Mouse (Mus musculus) retina, embryonic 14.5 days (tissue): ENCODE results near the gene A930033H14Rik.

ENCODE experiments used
- DNase-seq: peaks from one replicate; pipeline ENCODE4 v3.0.0-alpha.2; 2015; ENCODE audit warnings: low spot score

A930033H14Rik gene

GRCm38 (mm10) chr10:69193721-69194120 is 19.2 kb downstream of the A930033H14Rik start:
- no peak for DNase-seq

- no peak for DNase-seq
Observed at GRCm38 (mm10) chr10:69192266-69192665, 20.6 kb downstream of the A930033H14Rik start.

GRCm38 (mm10) chr10:69190434-69191160 is 22.3 kb downstream of the A930033H14Rik start:
- DNase-seq, result no peak

GRCm38 (mm10) chr10:69187773-69188443 is 25.0 kb downstream of the A930033H14Rik start:
- no peak for DNase-seq

- DNase-seq, result peak; percentile 87
Observed at GRCm38 (mm10) chr10:69185894-69186893, 26.7 kb downstream of the A930033H14Rik start.

- DNase-seq, result no peak
Observed at GRCm38 (mm10) chr10:69185431-69185830, 27.5 kb downstream of the A930033H14Rik start.

- DNase-seq, result no peak
Observed at GRCm38 (mm10) chr10:69184903-69185302, 28.0 kb downstream of the A930033H14Rik start.

- DNase-seq, result no peak
Observed at GRCm38 (mm10) chr10:69180997-69181396, 31.9 kb downstream of the A930033H14Rik start.

GRCm38 (mm10) chr10:69179341-69179740 is 33.6 kb downstream of the A930033H14Rik start:
- DNase-seq, result no peak

- no peak for DNase-seq
Observed at GRCm38 (mm10) chr10:69176116-69176515, 36.8 kb downstream of the A930033H14Rik start.

- no peak for DNase-seq
Observed at GRCm38 (mm10) chr10:69172412-69172811, 40.5 kb downstream of the A930033H14Rik start.

GRCm38 (mm10) chr10:69166514-69166913 is 46.4 kb downstream of the A930033H14Rik start:
- DNase-seq, result no peak

- no peak for DNase-seq
Observed at GRCm38 (mm10) chr10:69165847-69166246, 47.1 kb downstream of the A930033H14Rik start.

GRCm38 (mm10) chr10:69165125-69165524 is 47.8 kb downstream of the A930033H14Rik start:
- DNase-seq, result peak; percentile 66

- DNase-seq, result no peak
Observed at GRCm38 (mm10) chr10:69163216-69163615, 49.7 kb downstream of the A930033H14Rik start.

GRCm38 (mm10) chr10:69162577-69162976 is 50.3 kb downstream of the A930033H14Rik start:
- no peak for DNase-seq

- no peak for DNase-seq
Observed at GRCm38 (mm10) chr10:69161503-69161902, 51.4 kb downstream of the A930033H14Rik start.

GRCm38 (mm10) chr10:69160877-69161276 is 52.0 kb downstream of the A930033H14Rik start:
- DNase-seq, result no peak
